Mouse (Mus musculus) spleen, embryonic (tissue): ENCODE measurements around the gene Bex3.

Source experiments
- CTCF ChIA-PET: fragments of 350-600 bp; sonication (Branson Sonifier 250); formaldehyde crosslinking; loops from one replicate; lab custom pipeline; 2022; lab: Charles Lee

Bex3 gene

DNA sequence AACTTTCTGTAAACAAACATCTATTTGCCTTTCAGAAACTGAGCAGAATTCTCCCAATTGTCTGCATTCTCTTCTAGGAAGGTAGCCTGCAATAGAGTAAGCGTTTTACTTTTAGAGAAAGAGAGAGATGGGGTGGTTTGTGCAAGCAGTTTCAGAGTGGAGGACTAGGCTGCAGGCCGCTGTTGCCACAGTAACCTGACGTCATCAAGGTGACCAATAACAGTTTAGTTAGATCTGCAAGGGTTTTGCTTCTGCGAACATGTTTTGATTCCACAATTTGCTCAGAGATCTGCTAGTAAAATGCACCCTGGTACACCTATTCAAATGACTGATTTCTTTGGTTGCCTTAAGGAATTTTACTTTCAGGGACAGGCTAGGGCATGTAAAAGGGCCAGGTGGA, 43.2 kb downstream of the Bex3 start:
- CTCF ChIA-PET, result no interaction called here

DNA sequence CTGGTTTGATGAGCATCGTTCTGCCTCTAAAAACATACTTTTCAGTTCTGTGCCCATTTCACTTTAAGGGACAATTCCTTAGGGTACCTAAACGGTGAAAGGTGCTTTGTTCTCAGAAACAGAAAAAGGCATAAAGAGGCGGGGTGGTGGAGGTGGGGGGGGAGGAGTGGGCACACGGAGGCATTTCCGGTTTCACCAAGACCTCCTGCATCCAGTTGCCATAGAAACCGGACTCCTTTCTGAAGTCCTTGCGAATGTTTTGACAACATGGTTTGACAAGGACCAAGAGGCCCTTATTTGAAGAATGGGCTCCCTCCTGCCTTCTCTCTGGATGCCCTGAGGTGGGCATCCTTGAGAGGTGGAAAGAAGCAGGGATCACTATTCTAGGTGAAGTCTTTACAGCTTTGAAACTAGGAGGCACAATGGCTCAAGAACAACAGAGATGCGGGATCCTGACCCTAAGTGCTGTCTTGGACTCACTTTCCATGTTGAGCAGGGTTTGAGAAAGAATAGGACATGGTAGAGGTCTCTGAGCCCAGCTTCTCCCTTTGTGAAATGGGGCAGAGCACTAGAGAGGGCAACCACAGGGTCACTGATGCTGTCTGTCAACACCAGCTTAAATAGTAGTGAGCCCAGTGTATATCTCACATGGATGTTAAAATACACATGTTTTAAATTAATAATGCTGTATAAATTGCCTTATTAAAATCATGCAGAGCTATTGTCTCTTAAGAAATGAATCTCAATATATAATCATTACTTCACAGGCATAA, 43.9 kb downstream of the Bex3 start:
- CTCF ChIA-PET, result no interaction called here

DNA sequence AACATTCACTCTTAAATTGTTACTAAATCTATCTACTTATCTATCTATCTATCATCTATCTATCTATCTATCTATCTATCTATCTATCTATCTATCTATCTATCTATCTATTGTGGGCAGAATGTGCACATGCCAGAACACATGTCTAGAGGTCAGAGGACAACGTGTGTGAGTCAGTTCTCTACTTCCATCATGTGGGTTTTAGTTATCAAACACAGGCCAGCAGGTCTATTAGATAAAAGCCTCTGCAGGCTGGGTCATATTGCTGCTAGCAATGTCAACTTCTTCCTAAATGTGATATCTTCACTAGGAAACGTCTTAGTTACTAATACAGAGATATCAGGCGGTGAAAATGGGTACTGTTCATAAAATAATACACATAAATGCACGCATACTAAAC, 49.9 kb downstream of the Bex3 start:
- CTCF ChIA-PET, result no interaction called here
